ENCODE assay signal across 11 mouse cellular contexts in genomic region chr10:125970500-125970899, GRCm38 (mm10). TPM values are rescaled to one million over a fixed set of nuclear protein-coding genes. Genes with fewer than 3 reads are reported as not detected.
DNase-seq lines count a peak whose midpoint lies in the region; ATAC-seq and TF ChIP-seq lines count a peak whose summit lies in the region.
"Had no signal": no experiment of that assay in that cellular context is flagged by ENCODE, and none has a peak within 500 bp of the region (broad histone marks: within the 10 kb centered on the region; RNA-seq: fewer than 3 reads in every experiment).

No protein-coding gene starts in this region.

- H3K4me2 ChIP-seq in liver, embryonic 11.5 days = no peak overlapping the region
- peak overlapping the region; percentile 94 for H3K4me2 ChIP-seq in hindbrain, embryonic 12.5 days (replicated peaks)
- peak overlapping the region; percentile 60 for H3K4me2 ChIP-seq in limb, embryonic 14.5 days (replicated peaks; ENCODE audit: low read depth, low read length, severe bottlenecking)
- H3K4me2 ChIP-seq: hindbrain, embryonic 15.5 days had no signal

- TF ChIP-seq POLR2A in limb, embryonic 14.5 days (IDR thresholded peaks at IDR 0.05; ENCODE audit: borderline replicate concordance, extremely low read depth, insufficient read depth, insufficient read length) = no peak

- no peak overlapping the region for H3K27ac ChIP-seq in liver, embryonic 11.5 days (ENCODE audit: low read depth, low read length)
- no peak overlapping the region for H3K27ac ChIP-seq in hindbrain, embryonic 12.5 days
- peak overlapping the region; percentile 99 for H3K27ac ChIP-seq in limb, embryonic 14.5 days (replicated peaks; ENCODE audit: low read depth, low read length)
- H3K27ac ChIP-seq: hindbrain, embryonic 15.5 days had no signal

- H3K4me3 ChIP-seq in liver, embryonic 11.5 days (ENCODE audit: low read depth, low read length) = no peak overlapping the region
- no peak overlapping the region for H3K4me3 ChIP-seq in hindbrain, embryonic 12.5 days
- H3K4me3 ChIP-seq in limb, embryonic 14.5 days (replicated peaks; ENCODE audit: low read length) = peak overlapping the region; percentile 95
- H3K4me3 ChIP-seq: hindbrain, embryonic 15.5 days had no signal

- ATAC-seq in liver, embryonic 11.5 days (replicated peaks; ENCODE audit: low FRiP score) = no peak
- no peak for ATAC-seq in hindbrain, embryonic 12.5 days (ENCODE audit: low FRiP score)
- peak; percentile 56 for ATAC-seq in limb, embryonic 14.5 days (ENCODE audit: low FRiP score, low read depth)
- ATAC-seq in megakaryocyte-erythroid progenitor cell, adult 5-6 weeks (replicated peaks; ENCODE audit: low FRiP score, low TSS enrichment, poor library complexity, severe bottlenecking) = no peak
- no peak for ATAC-seq in activated CD4-positive, CD25-positive, alpha-beta regulatory T cell, adult 4 months

- DNase-seq in liver = peak; percentile 17
- no peak for DNase-seq in liver, embryonic 11.5 days (ENCODE audit: low spot score)
- peak; percentile 67 for DNase-seq in embryo, embryonic 11.5 days (ENCODE audit: low read depth, low spot score)
- DNase-seq in limb, embryonic 14.5 days (ENCODE audit: low spot score) = peak; percentile 91
- no peak for DNase-seq in c-Kit-positive CD71-positive TER-119-positive erythroid progenitor cells, embryonic 14.5 days (ENCODE audit: low spot score)
- DNase-seq: adrenal gland, adult 8-10 months; lung, adult 18-20 months had no signal

- WGBS in liver, embryonic 11.5 days = 51% methylated on average over 4 of the region's 4 CpGs
- 58% methylated on average over 4 of the region's 4 CpGs for WGBS in hindbrain, embryonic 12.5 days
- WGBS in limb, embryonic 14.5 days = 15% methylated on average over 4 of the region's 4 CpGs

- H3K27me3 ChIP-seq in liver, embryonic 11.5 days (replicated peaks; ENCODE audit: control insufficient read depth, insufficient read depth, low read length) = peaks cover 13% of the 10 kb centered on the region
- H3K27me3 ChIP-seq in hindbrain, embryonic 12.5 days = no peaks in the 10 kb centered on the region
- H3K27me3 ChIP-seq in limb, embryonic 14.5 days (ENCODE audit: control insufficient read depth, insufficient read depth, low read length) = no peaks in the 10 kb centered on the region
- H3K27me3 ChIP-seq: hindbrain, embryonic 15.5 days had no signal

- H3K9me3 ChIP-seq in liver, embryonic 11.5 days (ENCODE audit: control insufficient read depth, low read length) = no peaks in the 10 kb centered on the region
- H3K9me3 ChIP-seq in hindbrain, embryonic 12.5 days (replicated peaks) = no peaks in the 10 kb centered on the region
- no peaks in the 10 kb centered on the region for H3K9me3 ChIP-seq in limb, embryonic 14.5 days (ENCODE audit: control insufficient read depth, low read length)
- H3K9me3 ChIP-seq: hindbrain, embryonic 15.5 days had no signal

- no peaks in the 10 kb centered on the region for H3K36me3 ChIP-seq in liver, embryonic 11.5 days (ENCODE audit: control insufficient read depth, insufficient read depth, low read length)
- peaks cover under 1% of the 10 kb centered on the region; the same call in 1 of the 2 replicates for H3K36me3 ChIP-seq in hindbrain, embryonic 12.5 days
- H3K36me3 ChIP-seq in limb, embryonic 14.5 days (ENCODE audit: control insufficient read depth, insufficient read depth, low read length) = peaks cover 25% of the 10 kb centered on the region
- H3K36me3 ChIP-seq: hindbrain, embryonic 15.5 days had no signal

- H3K4me1 ChIP-seq in liver, embryonic 11.5 days (replicated peaks; ENCODE audit: control insufficient read depth, insufficient read depth, low read length) = no peaks in the 10 kb centered on the region; the same call in 1 of the 2 replicates
- peaks cover 25% of the 10 kb centered on the region for H3K4me1 ChIP-seq in hindbrain, embryonic 12.5 days
- H3K4me1 ChIP-seq in limb, embryonic 14.5 days (ENCODE audit: control insufficient read depth, insufficient read depth, low read length) = peaks cover 32% of the 10 kb centered on the region

- H3K9ac ChIP-seq in liver, embryonic 11.5 days (ENCODE audit: low read depth, low read length) = no peak overlapping the region
- no peak overlapping the region for H3K9ac ChIP-seq in hindbrain, embryonic 12.5 days
- peak overlapping the region; percentile 100 for H3K9ac ChIP-seq in limb, embryonic 14.5 days (ENCODE audit: low read depth, low read length, severe bottlenecking)
- H3K9ac ChIP-seq: hindbrain, embryonic 15.5 days had no signal

RNA-seq across cellular contexts. Expression of gene Lrig3, which starts 4.5 kb away (rescaled TPM):
- polyA plus RNA-seq in liver, embryonic 11.5 days (2014; fragmentation: Nextera tagmentation; extraction: Ambion mirVana) = 3.6 and 4.0 TPM in 2 replicates
- 24.3 and 28.1 TPM in 2 replicates for polyA plus RNA-seq in hindbrain, embryonic 12.5 days (2016; fragmentation: Nextera tagmentation; extraction: Ambion mirVana)
- 84.9 and 106 TPM in 2 replicates for polyA plus RNA-seq in limb, embryonic 14.5 days (2012; rRNA removed)
- 47.0 and 61.6 TPM in 2 replicates for polyA plus RNA-seq in limb, embryonic 14.5 days (2014; fragmentation: Nextera tagmentation; extraction: Ambion mirVana)
- 0.52 and 0.59 TPM in 2 replicates for total RNA-seq in megakaryocyte-erythroid progenitor cell, adult 5-6 weeks (2014; fragmentation: Nextera tagmentation)
- 1.3 TPM in 1 of 2 replicates, not detected in the other for total RNA-seq in megakaryocyte-erythroid progenitor cell, adult 5-6 weeks (2017)
- polyA plus RNA-seq in activated CD4-positive, CD25-positive, alpha-beta regulatory T cell, adult 4 months (2017; shearing (Covaris generic)) = not detected

Comparison
In these comparisons a context has a peak if more than half of its experiments do, and no peak if none do; other contexts are left out.
1. DNase-seq: peak in liver (single experiment), embryo, embryonic 11.5 days (single experiment) and limb, embryonic 14.5 days (single experiment); none in liver, embryonic 11.5 days (single experiment) and c-Kit-positive CD71-positive TER-119-positive erythroid progenitor cells, embryonic 14.5 days (single experiment).